Mouse (Mus musculus): Measurements from ENCODE around the gene Ncl. TPM values are rescaled to one million over a fixed set of nuclear protein-coding genes. Genes with fewer than 3 reads are reported as not detected.

Gene Ncl
- polyA plus RNA-seq, 1 experiment from 2014 or later: 335 TPM

DNA sequence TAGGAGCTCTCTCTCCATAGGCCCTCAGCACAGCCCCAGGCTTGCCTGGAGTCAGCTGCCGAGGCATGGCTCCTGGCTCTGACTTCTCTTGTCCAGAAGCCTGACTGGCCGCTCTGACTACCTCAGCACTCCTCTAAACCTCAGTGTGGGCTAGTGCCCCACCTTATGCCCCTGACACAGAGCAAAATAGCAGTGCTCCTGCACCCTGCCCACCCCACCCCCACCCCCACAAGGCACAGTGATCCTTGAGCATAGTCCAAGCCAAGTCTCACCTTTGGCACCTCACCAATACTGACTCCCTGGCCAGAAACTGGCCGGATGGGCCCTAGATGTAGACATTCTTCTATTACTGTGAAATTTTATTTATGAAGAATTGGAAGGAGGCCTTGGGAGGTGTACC is 52.5 kb downstream of the Ncl start:
- H3K9ac ChIP-seq (replicated peaks; ENCODE audit: low read depth, low read length): no peak overlapping the region
- H3K4me2 ChIP-seq (replicated peaks; ENCODE audit: low read depth, low read length): no peak overlapping the region
- WGBS: 82% methylated on average over 3 of the region's 3 CpGs
- H3K4me3 ChIP-seq (ENCODE audit: low read depth, low read length): no peak overlapping the region
- no peaks in the 10 kb centered on the region for H3K9me3 ChIP-seq (ENCODE audit: control insufficient read depth, low read depth, low read length)
- no peak overlapping the region for H3K27ac ChIP-seq (ENCODE audit: low read length)
- H3K27me3 ChIP-seq (ENCODE audit: control insufficient read depth, insufficient read depth, low read length): peaks cover 8% of the 10 kb centered on the region; the same call in 1 of the 2 replicates
- H3K4me1 ChIP-seq (ENCODE audit: control insufficient read depth, insufficient read depth, low read length): 0 out of 2 replicates have a peak, but pooled peaks cover 7% of the 10 kb centered on the region
- ATAC-seq (ENCODE audit: insufficient number of reproducible peaks, insufficient read depth, low FRiP score, low read depth): no peak
- no peaks in the 10 kb centered on the region for H3K36me3 ChIP-seq (ENCODE audit: control insufficient read depth, insufficient read depth, low read length)

DNA sequence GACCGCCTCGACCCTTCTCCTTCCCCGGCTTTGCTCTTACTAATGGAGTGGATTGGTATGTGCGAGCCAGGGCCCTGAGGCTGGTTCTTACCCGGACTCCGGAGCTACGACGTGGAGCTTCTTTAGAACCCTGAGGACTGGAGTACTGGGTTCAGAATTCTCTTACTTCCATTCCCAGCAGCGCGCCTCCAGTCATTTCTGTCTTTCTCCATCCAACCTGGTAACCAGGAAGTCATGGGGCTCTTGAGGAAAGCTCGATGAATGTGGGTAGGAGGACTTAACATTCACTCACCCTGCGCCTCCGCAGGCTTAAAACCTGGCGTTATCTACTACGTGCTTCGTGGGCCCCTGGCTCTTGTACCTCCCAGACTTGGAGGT is 55.3 kb downstream of the Ncl start:
- Histone ChIP-seq H3K4me1 (ENCODE audit: control insufficient read depth, insufficient read depth, low read length) (0 out of 2 replicates have a peak, but pooled peaks cover 7% of the 10 kb centered on the region), H3K4me2 (replicated peaks; ENCODE audit: low read depth, low read length) (peak overlapping the region; percentile 99), H3K36me3 (ENCODE audit: control insufficient read depth, insufficient read depth, low read length) (no peaks in the 10 kb centered on the region), H3K9ac (replicated peaks; ENCODE audit: low read depth, low read length) (peak overlapping the region; percentile 36; the same call in 1 of the 2 replicates), H3K9me3 (ENCODE audit: control insufficient read depth, low read depth, low read length) (no peaks in the 10 kb centered on the region), H3K4me3 (ENCODE audit: low read depth, low read length) (peak overlapping the region; percentile 65), H3K27ac (ENCODE audit: low read length) (no peak overlapping the region), H3K27me3 (ENCODE audit: control insufficient read depth, insufficient read depth, low read length) (peaks cover 8% of the 10 kb centered on the region; the same call in 1 of the 2 replicates)
- WGBS: 4% methylated on average over 16 of the region's 16 CpGs
- ATAC-seq (ENCODE audit: insufficient number of reproducible peaks, insufficient read depth, low FRiP score, low read depth): no peak

DNA sequence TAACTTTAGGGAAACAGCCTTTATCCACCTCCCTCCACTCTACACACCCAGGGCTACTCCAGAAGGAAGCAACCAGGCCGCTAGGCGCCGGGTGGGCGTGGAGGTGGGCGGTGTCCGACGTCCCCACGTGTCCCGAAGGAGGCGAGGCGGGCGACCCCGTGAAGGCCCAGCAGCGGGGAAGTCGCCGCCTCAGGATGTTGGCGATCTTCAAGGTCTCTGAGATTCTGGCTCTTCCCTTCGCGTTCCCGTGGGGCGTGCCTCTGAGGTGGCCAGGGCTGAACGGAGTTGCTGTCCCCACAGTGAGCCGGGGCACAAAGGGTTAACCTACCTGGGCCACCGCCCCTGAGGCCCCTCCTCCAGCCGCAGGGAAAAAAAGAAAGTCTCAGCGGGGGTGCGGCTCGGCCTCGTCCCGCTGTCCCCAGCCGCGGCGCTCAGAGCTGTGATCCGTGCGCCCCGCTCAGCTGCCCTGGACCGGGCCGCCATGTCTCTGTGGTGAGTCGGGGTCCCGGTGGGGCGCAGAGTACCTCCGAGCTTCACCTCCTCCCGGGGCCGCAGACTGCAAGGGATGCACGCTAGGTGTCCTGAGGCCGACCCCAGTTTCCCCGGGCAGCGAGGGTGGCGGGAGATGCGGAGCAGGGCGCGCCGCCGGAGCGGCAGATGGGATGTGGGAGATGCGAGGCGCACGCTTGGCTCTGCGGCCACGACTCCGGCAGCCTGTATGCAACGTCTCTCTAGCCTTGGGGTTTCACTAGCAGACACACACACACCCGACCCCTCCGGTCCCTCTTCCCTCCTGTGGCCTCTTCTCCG is 55.9 kb downstream of the Ncl start:
- no peaks in the 10 kb centered on the region for H3K9me3 ChIP-seq (ENCODE audit: control insufficient read depth, low read depth, low read length)
- H3K9ac ChIP-seq (replicated peaks; ENCODE audit: low read depth, low read length): peak overlapping the region; percentile 36
- H3K4me3 ChIP-seq (ENCODE audit: low read depth, low read length): peak overlapping the region; percentile 65
- peak; percentile 83 for ATAC-seq (ENCODE audit: insufficient number of reproducible peaks, insufficient read depth, low FRiP score, low read depth)
- peaks cover 8% of the 10 kb centered on the region; the same call in 1 of the 2 replicates for H3K27me3 ChIP-seq (ENCODE audit: control insufficient read depth, insufficient read depth, low read length)
- WGBS: under 1% methylated on average over 52 of the region's 65 CpGs
- H3K4me2 ChIP-seq (replicated peaks; ENCODE audit: low read depth, low read length): peak overlapping the region; percentile 99
- H3K36me3 ChIP-seq (ENCODE audit: control insufficient read depth, insufficient read depth, low read length): no peaks in the 10 kb centered on the region
- H3K4me1 ChIP-seq (ENCODE audit: control insufficient read depth, insufficient read depth, low read length): 0 out of 2 replicates have a peak, but pooled peaks cover 7% of the 10 kb centered on the region
- no peak overlapping the region for H3K27ac ChIP-seq (ENCODE audit: low read length)

GRCm38 (mm10) chr1:86302532-86302931 is 56.7 kb downstream of the Ncl start, which contains the start of gene B3gnt7:
Gene B3gnt7, plus strand, starts transcription at chr1:86302832.
- peak within 1 kb of the TSS; percentile 65 for H3K4me3 ChIP-seq (ENCODE audit: low read depth, low read length)
- H3K4me1 ChIP-seq (ENCODE audit: control insufficient read depth, insufficient read depth, low read length): 0 out of 2 replicates have a peak, but pooled peaks cover 7% of the 10 kb centered on the region
- no peak for ATAC-seq (ENCODE audit: insufficient number of reproducible peaks, insufficient read depth, low FRiP score, low read depth)
- H3K4me2 ChIP-seq (replicated peaks; ENCODE audit: low read depth, low read length): peak within 1 kb of the TSS; percentile 99
- H3K27ac ChIP-seq (ENCODE audit: low read length): no peak within 1 kb of the TSS
- no peaks in the 10 kb centered on the region for H3K9me3 ChIP-seq (ENCODE audit: control insufficient read depth, low read depth, low read length)
- H3K27me3 ChIP-seq (ENCODE audit: control insufficient read depth, insufficient read depth, low read length): peaks cover 8% of the 10 kb centered on the region; the same call in 1 of the 2 replicates
- no peaks in the 10 kb centered on the region for H3K36me3 ChIP-seq (ENCODE audit: control insufficient read depth, insufficient read depth, low read length)
- peak within 1 kb of the TSS; percentile 36 for H3K9ac ChIP-seq (replicated peaks; ENCODE audit: low read depth, low read length)
- WGBS: 29% methylated on average over 6 of the region's 6 CpGs

DNA sequence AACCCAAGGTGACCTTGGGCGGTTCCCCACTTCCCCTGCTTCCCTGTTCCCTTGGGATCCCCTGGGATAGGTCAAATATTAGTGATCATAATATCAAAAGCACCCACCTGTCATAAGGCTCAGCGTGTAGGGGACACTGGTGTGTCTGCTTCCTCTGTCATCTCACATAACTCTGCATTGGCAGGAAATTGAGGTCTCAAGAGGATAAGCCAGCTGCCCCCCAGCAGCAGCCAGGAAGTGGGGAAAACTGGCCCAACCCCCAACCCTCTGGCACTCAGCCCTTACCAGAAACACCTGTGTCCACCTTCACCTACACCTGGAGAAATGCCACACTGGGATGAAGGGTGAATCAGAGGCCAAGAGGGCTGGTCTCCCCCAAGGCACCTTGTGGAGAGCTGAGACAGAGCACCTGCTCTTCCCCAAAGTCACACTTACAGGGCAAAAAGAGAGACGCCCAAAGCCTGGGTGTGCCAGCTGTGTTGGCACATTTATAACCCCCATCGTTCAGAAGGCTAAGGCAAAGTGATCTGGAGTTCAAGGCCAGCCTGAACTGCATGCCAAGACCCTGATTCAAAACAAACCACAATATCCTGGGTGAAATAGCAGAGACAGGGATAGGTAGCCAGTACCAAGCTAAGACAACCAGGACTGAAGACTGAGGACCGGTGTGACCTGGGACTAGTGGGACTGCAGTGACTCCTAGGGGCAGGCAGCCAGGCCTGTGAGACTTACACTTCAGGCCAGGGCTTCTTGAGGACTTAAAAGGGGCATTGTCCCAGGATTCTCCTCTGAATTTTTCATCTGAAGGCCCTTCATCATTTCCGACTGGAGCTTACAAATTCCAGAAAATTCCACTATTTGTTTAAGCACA is 57.7 kb downstream of the Ncl start:
- Histone ChIP-seq H3K9me3 (ENCODE audit: control insufficient read depth, low read depth, low read length) (no peaks in the 10 kb centered on the region), H3K4me3 (ENCODE audit: low read depth, low read length) (no peak overlapping the region), H3K4me2 (replicated peaks; ENCODE audit: low read depth, low read length) (no peak overlapping the region), H3K27me3 (ENCODE audit: control insufficient read depth, insufficient read depth, low read length) (peaks cover 8% of the 10 kb centered on the region; the same call in 1 of the 2 replicates), H3K36me3 (ENCODE audit: control insufficient read depth, insufficient read depth, low read length) (no peaks in the 10 kb centered on the region), H3K27ac (ENCODE audit: low read length) (no peak overlapping the region), H3K4me1 (ENCODE audit: control insufficient read depth, insufficient read depth, low read length) (0 out of 2 replicates have a peak, but pooled peaks cover 7% of the 10 kb centered on the region), H3K9ac (replicated peaks; ENCODE audit: low read depth, low read length) (no peak overlapping the region)
- 49% methylated on average over 6 of the region's 6 CpGs for WGBS
- no peak for ATAC-seq (ENCODE audit: insufficient number of reproducible peaks, insufficient read depth, low FRiP score, low read depth)

DNA sequence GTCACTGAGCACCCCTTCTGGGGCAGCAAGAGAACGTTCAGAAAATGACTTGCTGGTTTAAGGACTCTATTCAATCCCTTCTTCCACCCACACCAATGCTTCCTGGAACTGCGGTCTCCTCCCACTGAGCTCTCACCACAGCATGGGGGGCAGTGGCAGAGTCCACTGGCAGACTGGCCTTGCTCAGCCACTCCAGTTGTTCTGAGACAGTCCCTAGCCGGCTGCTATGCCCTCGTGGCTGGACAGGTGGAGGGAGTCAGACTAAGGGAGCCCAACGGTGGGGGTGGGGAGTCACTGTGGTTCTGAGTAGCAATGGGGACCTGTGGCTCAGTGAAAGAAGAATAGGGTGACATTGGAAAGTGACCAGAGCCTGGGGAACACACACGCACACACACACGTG is 58.5 kb downstream of the Ncl start:
- H3K36me3 ChIP-seq (ENCODE audit: control insufficient read depth, insufficient read depth, low read length): no peaks in the 10 kb centered on the region
- H3K9me3 ChIP-seq (ENCODE audit: control insufficient read depth, low read depth, low read length): no peaks in the 10 kb centered on the region
- H3K27me3 ChIP-seq (ENCODE audit: control insufficient read depth, insufficient read depth, low read length): peaks cover 8% of the 10 kb centered on the region; the same call in 1 of the 2 replicates
- no peak overlapping the region for H3K9ac ChIP-seq (replicated peaks; ENCODE audit: low read depth, low read length)
- H3K4me2 ChIP-seq (replicated peaks; ENCODE audit: low read depth, low read length): no peak overlapping the region
- H3K27ac ChIP-seq (ENCODE audit: low read length): no peak overlapping the region
- 0 out of 2 replicates have a peak, but pooled peaks cover 7% of the 10 kb centered on the region for H3K4me1 ChIP-seq (ENCODE audit: control insufficient read depth, insufficient read depth, low read length)
- no peak for ATAC-seq (ENCODE audit: insufficient number of reproducible peaks, insufficient read depth, low FRiP score, low read depth)
- WGBS: 50% methylated on average over 7 of the region's 7 CpGs
- no peak overlapping the region for H3K4me3 ChIP-seq (ENCODE audit: low read depth, low read length)

DNA sequence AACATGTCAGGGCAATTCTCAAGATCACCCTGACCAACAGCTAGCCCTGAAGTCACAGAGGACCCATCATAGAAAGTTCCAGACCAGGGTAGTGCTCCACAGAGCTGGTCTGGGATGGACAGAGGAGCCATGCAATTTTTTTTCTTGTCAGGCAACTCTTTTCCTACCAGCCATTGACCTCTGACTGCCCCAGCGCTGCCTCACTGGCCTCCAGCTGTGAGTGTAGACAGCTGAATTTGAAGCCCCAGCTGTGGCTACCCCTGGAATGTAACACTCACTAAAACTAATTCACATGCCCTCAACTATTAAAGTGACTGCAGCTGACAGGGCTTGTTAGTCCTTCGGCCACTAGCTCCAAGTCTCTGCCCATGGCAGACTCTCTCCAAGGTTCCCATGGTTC is 59.1 kb downstream of the Ncl start:
- H3K9ac ChIP-seq (replicated peaks; ENCODE audit: low read depth, low read length): no peak overlapping the region
- H3K9me3 ChIP-seq (ENCODE audit: control insufficient read depth, low read depth, low read length): no peaks in the 10 kb centered on the region
- H3K4me2 ChIP-seq (replicated peaks; ENCODE audit: low read depth, low read length): no peak overlapping the region
- H3K27ac ChIP-seq (ENCODE audit: low read length): no peak overlapping the region
- 0 out of 2 replicates have a peak, but pooled peaks cover 7% of the 10 kb centered on the region for H3K4me1 ChIP-seq (ENCODE audit: control insufficient read depth, insufficient read depth, low read length)
- H3K4me3 ChIP-seq (ENCODE audit: low read depth, low read length): no peak overlapping the region
- 52% methylated on average over 2 of the region's 2 CpGs for WGBS
- H3K27me3 ChIP-seq (ENCODE audit: control insufficient read depth, insufficient read depth, low read length): peaks cover 8% of the 10 kb centered on the region; the same call in 1 of the 2 replicates
- H3K36me3 ChIP-seq (ENCODE audit: control insufficient read depth, insufficient read depth, low read length): no peaks in the 10 kb centered on the region
- ATAC-seq (ENCODE audit: insufficient number of reproducible peaks, insufficient read depth, low FRiP score, low read depth): no peak
